ENCODE assay signal across 18 mouse cellular contexts in genomic region chr1:73725486-73725885, GRCm38 (mm10).
A peak's percentile ranks its signal among the peaks of the same experiment; 100 is the strongest.
DNase-seq lines count a peak whose midpoint lies in the region; ATAC-seq and TF ChIP-seq lines count a peak whose summit lies in the region.
"Had no signal": no experiment of that assay in that cellular context is flagged by ENCODE, and none has a peak within 500 bp of the region (broad histone marks: within the 10 kb centered on the region; RNA-seq: fewer than 3 reads in every experiment).

No protein-coding gene starts in this region.

- H3K4me3 ChIP-seq in heart, embryonic 12.5 days: no peak overlapping the region
- H3K4me3 ChIP-seq in midbrain, postnatal 0 days (ENCODE audit: low read depth, low read length): no peak overlapping the region
- no peak overlapping the region for H3K4me3 ChIP-seq in midbrain, embryonic 10.5 days
- H3K4me3 ChIP-seq in liver, postnatal 0 days (ENCODE audit: low read depth, low read length): no peak overlapping the region
- H3K4me3 ChIP-seq: heart, embryonic 13.5 days; hindbrain, embryonic 10.5 days; kidney, embryonic 15.5 days; limb, embryonic 15.5 days; neural tube, embryonic 13.5 days; stomach, embryonic 15.5 days had no signal

- no peak for TF ChIP-seq CTCF in midbrain, postnatal 0 days (IDR thresholded peaks at IDR 0.05)
- no peak for TF ChIP-seq CTCF in liver, postnatal 0 days (IDR thresholded peaks at IDR 0.05; ENCODE audit: low read depth)

- H3K9ac ChIP-seq in heart, embryonic 12.5 days: no peak overlapping the region
- no peak overlapping the region for H3K9ac ChIP-seq in midbrain, postnatal 0 days (replicated peaks; ENCODE audit: low read length, poor library complexity, severe bottlenecking)
- H3K9ac ChIP-seq in liver, postnatal 0 days (replicated peaks): no peak overlapping the region
- H3K9ac ChIP-seq: heart, embryonic 13.5 days; kidney, embryonic 15.5 days; limb, embryonic 15.5 days; neural tube, embryonic 13.5 days; stomach, embryonic 15.5 days had no signal

- DNase-seq in cerebellum, postnatal 25 days: peak; percentile 18 to 39
- no peak for DNase-seq in cerebellum, adult 8-10 months
- peak; percentile 33 for DNase-seq in heart, postnatal 25 days (ENCODE audit: low spot score)
- DNase-seq in midbrain, postnatal 0 days (ENCODE audit: low spot score): peak; percentile 21
- DNase-seq in midbrain, embryonic 10.5 days (ENCODE audit: low spot score): no peak
- no peak for DNase-seq in liver, postnatal 0 days
- DNase-seq: layer of hippocampus, postnatal 36 days; thymus, adult 2 months had no signal

- ATAC-seq in heart, embryonic 12.5 days (ENCODE audit: insufficient number of reproducible peaks, low FRiP score): no peak
- no peak for ATAC-seq in midbrain, postnatal 0 days (ENCODE audit: low FRiP score)
- ATAC-seq in liver, postnatal 0 days: no peak
- ATAC-seq: forebrain, embryonic 16.5 days; inflammation-experienced regulatory T-cells, adult 6 months had no signal

- 88% methylated on average over 1 of the region's 1 CpGs for WGBS in heart, embryonic 12.5 days
- 86% methylated on average over 1 of the region's 1 CpGs for WGBS in midbrain, postnatal 0 days
- WGBS in midbrain, embryonic 10.5 days: 89% methylated on average over 1 of the region's 1 CpGs
- WGBS in liver, postnatal 0 days (ENCODE audit: insufficient replicate concordance): 56% methylated on average over 1 of the region's 1 CpGs

- intact Hi-C loops in heart, postnatal 25 days (cut with DNase I): no loop called here

- H3K9me3 ChIP-seq in heart, embryonic 12.5 days (replicated peaks): no peaks in the 10 kb centered on the region
- H3K9me3 ChIP-seq in midbrain, postnatal 0 days (ENCODE audit: low read length): peaks cover 4% of the 10 kb centered on the region; the same call in 1 of the 2 replicates
- no peaks in the 10 kb centered on the region for H3K9me3 ChIP-seq in midbrain, embryonic 10.5 days (replicated peaks)
- H3K9me3 ChIP-seq in liver, postnatal 0 days (ENCODE audit: low read length): no peaks in the 10 kb centered on the region
- H3K9me3 ChIP-seq: hindbrain, embryonic 10.5 days; kidney, embryonic 15.5 days; limb, embryonic 15.5 days; neural tube, embryonic 13.5 days; stomach, embryonic 15.5 days had no signal

- no peaks in the 10 kb centered on the region for H3K27me3 ChIP-seq in heart, embryonic 12.5 days (replicated peaks)
- no peaks in the 10 kb centered on the region for H3K27me3 ChIP-seq in midbrain, postnatal 0 days (ENCODE audit: insufficient read depth, low read length)
- no peaks in the 10 kb centered on the region for H3K27me3 ChIP-seq in midbrain, embryonic 10.5 days (ENCODE audit: low read depth, poor library complexity, severe bottlenecking)
- no peaks in the 10 kb centered on the region for H3K27me3 ChIP-seq in liver, postnatal 0 days (ENCODE audit: insufficient read depth, low read length)
- H3K27me3 ChIP-seq: heart, embryonic 13.5 days; kidney, embryonic 15.5 days; limb, embryonic 15.5 days; neural tube, embryonic 13.5 days; stomach, embryonic 15.5 days had no signal

- no peaks in the 10 kb centered on the region for H3K4me1 ChIP-seq in heart, embryonic 12.5 days (replicated peaks)
- H3K4me1 ChIP-seq in midbrain, postnatal 0 days (ENCODE audit: insufficient read depth, low read length): no peaks in the 10 kb centered on the region
- peaks cover 4% of the 10 kb centered on the region; the same call in 1 of the 2 replicates for H3K4me1 ChIP-seq in midbrain, embryonic 10.5 days
- H3K4me1 ChIP-seq in liver, postnatal 0 days (ENCODE audit: insufficient read depth): no peaks in the 10 kb centered on the region
- H3K4me1 ChIP-seq: heart, embryonic 13.5 days; hindbrain, embryonic 10.5 days; kidney, embryonic 15.5 days; limb, embryonic 15.5 days; neural tube, embryonic 13.5 days; stomach, embryonic 15.5 days had no signal

- H3K36me3 ChIP-seq in heart, embryonic 12.5 days: no peaks in the 10 kb centered on the region
- no peaks in the 10 kb centered on the region for H3K36me3 ChIP-seq in midbrain, postnatal 0 days (ENCODE audit: insufficient read depth, low read length)
- no peaks in the 10 kb centered on the region for H3K36me3 ChIP-seq in midbrain, embryonic 10.5 days
- H3K36me3 ChIP-seq in liver, postnatal 0 days (replicated peaks; ENCODE audit: insufficient read depth, low read length): no peaks in the 10 kb centered on the region
- H3K36me3 ChIP-seq: heart, embryonic 13.5 days; hindbrain, embryonic 10.5 days; kidney, embryonic 15.5 days; limb, embryonic 15.5 days; neural tube, embryonic 13.5 days; stomach, embryonic 15.5 days had no signal

- H3K4me2 ChIP-seq in heart, embryonic 12.5 days: no peak overlapping the region
- no peak overlapping the region for H3K4me2 ChIP-seq in midbrain, postnatal 0 days (ENCODE audit: low read depth, low read length, poor library complexity, severe bottlenecking)
- H3K4me2 ChIP-seq in liver, postnatal 0 days (ENCODE audit: low read depth, low read length): no peak overlapping the region
- H3K4me2 ChIP-seq: heart, embryonic 13.5 days; kidney, embryonic 15.5 days; limb, embryonic 15.5 days; midbrain, embryonic 11.5 days; neural tube, embryonic 13.5 days; stomach, embryonic 15.5 days had no signal

- H3K27ac ChIP-seq in heart, embryonic 12.5 days (ENCODE audit: poor library complexity, severe bottlenecking): no peak overlapping the region
- no peak overlapping the region for H3K27ac ChIP-seq in midbrain, postnatal 0 days (ENCODE audit: low read depth, low read length)
- no peak overlapping the region for H3K27ac ChIP-seq in midbrain, embryonic 10.5 days (replicated peaks)
- no peak overlapping the region for H3K27ac ChIP-seq in liver, postnatal 0 days (ENCODE audit: low read depth)
- H3K27ac ChIP-seq: heart, embryonic 13.5 days; hindbrain, embryonic 10.5 days; kidney, embryonic 15.5 days; limb, embryonic 15.5 days; neural tube, embryonic 13.5 days; stomach, embryonic 15.5 days had no signal

- no peak for TF ChIP-seq EP300 in liver, postnatal 0 days (IDR thresholded peaks at IDR 0.05; ENCODE audit: low read depth)

Comparison
In these comparisons a context has a peak if more than half of its experiments do, and no peak if none do; other contexts are left out.
1. DNase-seq: peak in cerebellum, postnatal 25 days (2 of 2), heart, postnatal 25 days (single experiment) and midbrain, postnatal 0 days (single experiment); none in cerebellum, adult 8-10 months (single experiment), midbrain, embryonic 10.5 days (single experiment) and liver, postnatal 0 days (single experiment).